In the genomic region with DNA sequence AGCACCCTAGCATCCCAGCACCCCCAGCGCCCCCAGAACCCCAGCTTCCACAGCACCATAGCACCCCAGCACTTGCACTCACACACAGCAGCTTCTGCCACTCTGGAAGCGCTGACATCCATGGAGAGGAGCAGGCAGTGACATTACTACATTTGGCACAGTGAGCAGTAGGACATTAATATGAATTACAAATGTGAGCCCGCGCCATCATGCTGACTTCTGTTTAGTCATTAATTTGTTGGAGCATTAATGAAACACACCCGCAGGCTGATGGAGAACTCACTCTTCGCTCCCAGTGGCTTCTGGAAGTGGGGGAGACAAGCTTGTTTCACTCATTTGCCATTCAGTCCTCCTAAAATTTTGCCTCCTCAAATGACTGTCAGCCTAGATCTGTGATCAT, we compare ENCODE assay signal across 17 mouse cellular contexts.
DNase-seq lines count a peak whose midpoint lies in the region; ATAC-seq lines count a peak whose summit lies in the region.
"Had no signal": no experiment of that assay in that cellular context is flagged by ENCODE, and none has a peak within 500 bp of the region (broad histone marks: within the 10 kb centered on the region; RNA-seq: fewer than 3 reads in every experiment).

No protein-coding gene starts in this region.

- no peak overlapping the region for H3K27ac ChIP-seq in forebrain, embryonic 13.5 days
- no peak overlapping the region for H3K27ac ChIP-seq in forebrain, embryonic 15.5 days (replicated peaks)
- 0 out of 2 replicates have a peak overlapping the region, but pooled peaks have one; percentile 55 for H3K27ac ChIP-seq in hindbrain, embryonic 13.5 days
- no peak overlapping the region for H3K27ac ChIP-seq in hindbrain, embryonic 11.5 days (ENCODE audit: low read depth, low read length)
- 0 out of 2 replicates have a peak overlapping the region, but pooled peaks have one; percentile 33 for H3K27ac ChIP-seq in midbrain, embryonic 10.5 days (replicated peaks)
- H3K27ac ChIP-seq in midbrain, embryonic 14.5 days (replicated peaks; ENCODE audit: low read depth, low read length) = no peak overlapping the region
- H3K27ac ChIP-seq: embryonic facial prominence, embryonic 12.5 days; forebrain, embryonic 12.5 days; heart, embryonic 13.5 days; intestine, embryonic 15.5 days had no signal

- ATAC-seq in forebrain, embryonic 13.5 days = peak; percentile 33; the same call in 1 of the 2 replicates
- ATAC-seq in forebrain, embryonic 15.5 days (replicated peaks) = no peak
- no peak for ATAC-seq in hindbrain, embryonic 13.5 days (ENCODE audit: low FRiP score)
- no peak for ATAC-seq in hindbrain, embryonic 11.5 days (ENCODE audit: low FRiP score)
- no peak for ATAC-seq in midbrain, embryonic 14.5 days (ENCODE audit: low FRiP score, low TSS enrichment)
- ATAC-seq: intestine, embryonic 15.5 days had no signal

- no peak overlapping the region for H3K4me2 ChIP-seq in forebrain, embryonic 13.5 days
- H3K4me2 ChIP-seq in forebrain, embryonic 15.5 days (replicated peaks) = no peak overlapping the region
- H3K4me2 ChIP-seq in hindbrain, embryonic 13.5 days = no peak overlapping the region
- no peak overlapping the region for H3K4me2 ChIP-seq in hindbrain, embryonic 11.5 days (replicated peaks; ENCODE audit: low read depth, low read length)
- H3K4me2 ChIP-seq in midbrain, embryonic 14.5 days (ENCODE audit: low read length) = no peak overlapping the region
- H3K4me2 ChIP-seq: embryonic facial prominence, embryonic 12.5 days; forebrain, embryonic 12.5 days; heart, embryonic 13.5 days; intestine, embryonic 15.5 days had no signal

- no peaks in the 10 kb centered on the region for H3K9me3 ChIP-seq in forebrain, embryonic 13.5 days (replicated peaks)
- H3K9me3 ChIP-seq in forebrain, embryonic 15.5 days = no peaks in the 10 kb centered on the region
- no peaks in the 10 kb centered on the region for H3K9me3 ChIP-seq in hindbrain, embryonic 13.5 days
- no peaks in the 10 kb centered on the region for H3K9me3 ChIP-seq in hindbrain, embryonic 11.5 days (ENCODE audit: control insufficient read depth, low read length)
- no peaks in the 10 kb centered on the region for H3K9me3 ChIP-seq in midbrain, embryonic 10.5 days (replicated peaks)
- no peaks in the 10 kb centered on the region for H3K9me3 ChIP-seq in midbrain, embryonic 14.5 days (ENCODE audit: control insufficient read depth, low read length)
- H3K9me3 ChIP-seq: embryonic facial prominence, embryonic 12.5 days; forebrain, embryonic 12.5 days; heart, embryonic 13.5 days; intestine, embryonic 15.5 days had no signal

- H3K4me3 ChIP-seq in forebrain, embryonic 13.5 days = no peak overlapping the region
- H3K4me3 ChIP-seq in forebrain, embryonic 15.5 days = no peak overlapping the region
- H3K4me3 ChIP-seq in hindbrain, embryonic 13.5 days = no peak overlapping the region
- no peak overlapping the region for H3K4me3 ChIP-seq in hindbrain, embryonic 11.5 days (ENCODE audit: low read depth, low read length)
- H3K4me3 ChIP-seq in midbrain, embryonic 10.5 days = no peak overlapping the region
- no peak overlapping the region for H3K4me3 ChIP-seq in midbrain, embryonic 14.5 days (replicated peaks; ENCODE audit: low read depth, low read length)
- H3K4me3 ChIP-seq: embryonic facial prominence, embryonic 12.5 days; forebrain, embryonic 12.5 days; heart, embryonic 13.5 days; intestine, embryonic 15.5 days had no signal

- H3K27me3 ChIP-seq in forebrain, embryonic 13.5 days = peaks cover 12% of the 10 kb centered on the region; the same call in 1 of the 2 replicates
- H3K27me3 ChIP-seq in forebrain, embryonic 15.5 days = peaks cover 8% of the 10 kb centered on the region
- no peaks in the 10 kb centered on the region for H3K27me3 ChIP-seq in hindbrain, embryonic 13.5 days
- no peaks in the 10 kb centered on the region for H3K27me3 ChIP-seq in hindbrain, embryonic 11.5 days (ENCODE audit: control insufficient read depth, insufficient read depth, low read length)
- H3K27me3 ChIP-seq in midbrain, embryonic 10.5 days (ENCODE audit: low read depth, poor library complexity, severe bottlenecking) = peaks cover 52% of the 10 kb centered on the region
- no peaks in the 10 kb centered on the region for H3K27me3 ChIP-seq in midbrain, embryonic 14.5 days (ENCODE audit: control insufficient read depth, insufficient read depth, low read length)
- H3K27me3 ChIP-seq: embryonic facial prominence, embryonic 12.5 days; heart, embryonic 13.5 days; intestine, embryonic 15.5 days had no signal

- H3K4me1 ChIP-seq in forebrain, embryonic 13.5 days = 0 out of 2 replicates have a peak, but pooled peaks cover 10% of the 10 kb centered on the region
- peaks cover 11% of the 10 kb centered on the region; the same call in 1 of the 2 replicates for H3K4me1 ChIP-seq in forebrain, embryonic 15.5 days
- peaks cover 79% of the 10 kb centered on the region for H3K4me1 ChIP-seq in hindbrain, embryonic 13.5 days (replicated peaks)
- H3K4me1 ChIP-seq in hindbrain, embryonic 11.5 days (replicated peaks; ENCODE audit: control insufficient read depth, insufficient read depth, low read length) = peaks cover 2% of the 10 kb centered on the region
- H3K4me1 ChIP-seq in midbrain, embryonic 10.5 days = peaks cover 88% of the 10 kb centered on the region
- peaks cover 44% of the 10 kb centered on the region for H3K4me1 ChIP-seq in midbrain, embryonic 14.5 days (ENCODE audit: control insufficient read depth, insufficient read depth, low read length)

- no peak for DNase-seq in hindbrain, embryonic 11.5 days (ENCODE audit: low spot score)
- no peak for DNase-seq in midbrain, embryonic 10.5 days (ENCODE audit: low spot score)
- DNase-seq in midbrain, embryonic 14.5 days = no peak
- DNase-seq in lung, postnatal 36 days = no peak
- DNase-seq: adrenal gland, postnatal 10 days; cerebellum, adult 2 months; cerebellum, postnatal 14 days; gastrocnemius, postnatal 36 days; heart, adult 11 months; heart, postnatal 36 days had no signal

- no peaks in the 10 kb centered on the region for H3K36me3 ChIP-seq in forebrain, embryonic 13.5 days (ENCODE audit: poor library complexity, severe bottlenecking)
- H3K36me3 ChIP-seq in forebrain, embryonic 15.5 days = no peaks in the 10 kb centered on the region
- H3K36me3 ChIP-seq in hindbrain, embryonic 13.5 days = no peaks in the 10 kb centered on the region
- H3K36me3 ChIP-seq in hindbrain, embryonic 11.5 days (ENCODE audit: control insufficient read depth, insufficient read depth, low read length) = 0 out of 2 replicates have a peak, but pooled peaks cover under 1% of the 10 kb centered on the region
- H3K36me3 ChIP-seq in midbrain, embryonic 10.5 days = peaks cover 4% of the 10 kb centered on the region; the same call in 1 of the 2 replicates
- no peaks in the 10 kb centered on the region for H3K36me3 ChIP-seq in midbrain, embryonic 14.5 days (ENCODE audit: control insufficient read depth, insufficient read depth, low read length)
- H3K36me3 ChIP-seq: embryonic facial prominence, embryonic 12.5 days; forebrain, embryonic 12.5 days; heart, embryonic 13.5 days; intestine, embryonic 15.5 days had no signal

- 82% methylated on average over 6 of the region's 6 CpGs for WGBS in forebrain, embryonic 13.5 days
- WGBS in forebrain, embryonic 15.5 days = 72% methylated on average over 6 of the region's 6 CpGs
- 52% methylated on average over 6 of the region's 6 CpGs for WGBS in hindbrain, embryonic 13.5 days
- 85% methylated on average over 6 of the region's 6 CpGs for WGBS in hindbrain, embryonic 11.5 days
- 93% methylated on average over 6 of the region's 6 CpGs for whole genome bisulfite sequencing in midbrain, embryonic 10.5 days
- WGBS in midbrain, embryonic 14.5 days = 60% methylated on average over 6 of the region's 6 CpGs

- H3K9ac ChIP-seq in forebrain, embryonic 13.5 days = no peak overlapping the region
- H3K9ac ChIP-seq in forebrain, embryonic 15.5 days (replicated peaks) = no peak overlapping the region
- no peak overlapping the region for H3K9ac ChIP-seq in hindbrain, embryonic 13.5 days
- no peak overlapping the region for H3K9ac ChIP-seq in hindbrain, embryonic 11.5 days (ENCODE audit: low read depth, low read length)
- H3K9ac ChIP-seq in midbrain, embryonic 14.5 days (replicated peaks; ENCODE audit: low read length) = no peak overlapping the region
- H3K9ac ChIP-seq: embryonic facial prominence, embryonic 12.5 days; forebrain, embryonic 12.5 days; heart, embryonic 13.5 days; intestine, embryonic 15.5 days had no signal

Comparison
In these comparisons a context has a peak if more than half of its experiments do, and no peak if none do; other contexts are left out.
1. H3K27ac ChIP-seq: peak in hindbrain, embryonic 13.5 days (single experiment) and midbrain, embryonic 10.5 days (single experiment); none in forebrain, embryonic 13.5 days (single experiment), forebrain, embryonic 15.5 days (single experiment), hindbrain, embryonic 11.5 days (single experiment) and midbrain, embryonic 14.5 days (single experiment).